Mouse (Mus musculus) cerebellum, adult 2 months (tissue): ENCODE measurements around the gene Rusc2. TPM values are rescaled to one million over a fixed set of nuclear protein-coding genes. Genes with fewer than 3 reads are reported as not detected.

ENCODE experiments used
- DNase-seq, 2 experiments: peaks; one replicate each; pipeline ENCODE4 v3.0.0; 2021
- H3K27ac ChIP-seq: fragments of 200-500 bp; 2 replicates; pipeline ENCODE4 v1.5.1; 2012; ENCODE audit warnings: low read length, control low read depth, inconsistent platforms; ENCODE audit not compliant: insufficient read depth
- H3K27me3 ChIP-seq: fragments of 200-500 bp; 2 replicates; pipeline ENCODE4 v1.6.1; 2012; ENCODE audit warnings: inconsistent platforms, mild to moderate bottlenecking, low read length, moderate library complexity; ENCODE audit not compliant: control insufficient read depth, insufficient read depth
- H3K4me1 ChIP-seq: fragments of 200-500 bp; 2 replicates; pipeline ENCODE4 v1.6.1; 2011; ENCODE audit warnings: low read length; ENCODE audit not compliant: control insufficient read depth, insufficient read depth
- H3K4me3 ChIP-seq: fragments of 200-500 bp; replicated peaks from 2 replicates; pipeline ENCODE3; 2011; ENCODE audit warnings: mild to moderate bottlenecking, low read depth, low read length, control low read depth; ENCODE audit not compliant: insufficient read depth
- CTCF ChIP-seq: fragments of 200-500 bp; IDR thresholded peaks from 2 replicates; pipeline ENCODE4 v1.5.1; 2011; ENCODE audit warnings: low read depth, mild to moderate bottlenecking, control low read depth, low read length, moderate library complexity, borderline replicate concordance; ENCODE audit not compliant: insufficient read depth
- POLR2A ChIP-seq: fragments of 200-500 bp; IDR thresholded peaks from 2 replicates; pipeline ENCODE4 v1.6.1; 2011; ENCODE audit warnings: low read length, control low read depth, borderline replicate concordance; ENCODE audit not compliant: insufficient read depth
- WGBS: fragments of 180-500 bp; shearing (Covaris S2); methylation state at CpG from one replicate; pipeline ENCODE4 v1.1.7; 2018; 5-methylcytosine and 5-hydroxymethylcytosine counted together
- polyA plus RNA-seq: library from polyadenylated mRNA; depleted of rRNA; stranded (reverse); fragments of >200 nt; gene quantifications from 2 replicates; pipeline ENCODE4 v1.2.3, GENCODE M21; 2012

The Rusc2 gene
- polyA plus RNA-seq, 1 experiment = 65.8 TPM

GRCm38 (mm10) chr4:43419801-43420281 is 38.1 kb downstream of the Rusc2 start:
- no peak overlapping the region for H3K4me3 ChIP-seq
- DNase-seq = no peak
- H3K27me3 ChIP-seq = no peaks in the 10 kb centered on the region
- WGBS = 74% methylated on average over 9 of the region's 9 CpGs
- H3K4me1 ChIP-seq = no peaks in the 10 kb centered on the region
- H3K27ac ChIP-seq = no peak overlapping the region
- TF ChIP-seq POLR2A (no peak), CTCF (no peak)

- Histone ChIP-seq H3K27ac (no peak overlapping the region), H3K4me1 (no peaks in the 10 kb centered on the region), H3K4me3 (no peak overlapping the region), H3K27me3 (no peaks in the 10 kb centered on the region)
- TF ChIP-seq POLR2A = no peak
- peak; percentile 79 for TF ChIP-seq CTCF
- DNase-seq = peak; percentile 72 to 78
- 3% methylated on average over 6 of the region's 6 CpGs for WGBS
Observed at GRCm38 (mm10) chr4:43420305-43420704, 38.5 kb downstream of the Rusc2 start.

GRCm38 (mm10) chr4:43421632-43422240 is 40.0 kb downstream of the Rusc2 start:
- no peak for TF ChIP-seq CTCF
- no peak for TF ChIP-seq POLR2A
- H3K4me1 ChIP-seq = no peaks in the 10 kb centered on the region; the same call in 1 of the 2 replicates
- no peak overlapping the region for H3K4me3 ChIP-seq
- H3K27me3 ChIP-seq = no peaks in the 10 kb centered on the region
- no peak overlapping the region for H3K27ac ChIP-seq
- 79% methylated on average over 28 of the region's 28 CpGs for WGBS
- no peak for DNase-seq

- DNase-seq = peak in 1 of 2 experiments; percentile 19
- WGBS = 69% methylated on average over 20 of the region's 20 CpGs
- Histone ChIP-seq H3K4me3 (no peak overlapping the region), H3K27ac (no peak overlapping the region), H3K4me1 (no peaks in the 10 kb centered on the region; the same call in 1 of the 2 replicates), H3K27me3 (no peaks in the 10 kb centered on the region)
- TF ChIP-seq CTCF (no peak), POLR2A (no peak)
Observed at GRCm38 (mm10) chr4:43423267-43423934, 41.6 kb downstream of the Rusc2 start.

DNA sequence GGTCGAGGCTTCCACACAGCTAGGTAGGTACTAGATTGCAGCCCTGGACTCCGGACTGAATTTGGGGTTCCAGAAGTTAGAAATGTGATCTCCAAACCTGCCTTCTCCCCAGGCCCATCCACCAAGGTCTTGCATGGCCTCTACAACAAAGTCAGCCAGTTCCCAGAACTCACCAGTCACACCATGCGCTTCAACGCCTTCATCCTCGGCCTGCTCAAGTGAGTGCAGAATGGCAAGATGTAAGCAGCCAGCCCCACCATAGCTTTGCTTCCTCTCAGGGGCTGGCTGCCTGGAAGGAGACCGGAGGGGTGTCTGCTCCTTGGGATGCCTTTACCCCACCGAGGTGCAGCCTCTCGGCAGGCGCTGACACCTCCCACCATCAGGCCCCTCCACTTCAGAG is 42.3 kb downstream of the Rusc2 start:
- peak in 1 of 2 experiments; percentile 18 for DNase-seq
- 83% methylated on average over 9 of the region's 9 CpGs for WGBS
- TF ChIP-seq CTCF (no peak), POLR2A (no peak)
- H3K4me1 ChIP-seq = no peaks in the 10 kb centered on the region; the same call in 1 of the 2 replicates
- no peak overlapping the region for H3K4me3 ChIP-seq
- no peak overlapping the region for H3K27ac ChIP-seq
- H3K27me3 ChIP-seq = no peaks in the 10 kb centered on the region

GRCm38 (mm10) chr4:43425197-43425596 is 43.4 kb downstream of the Rusc2 start:
- no peaks in the 10 kb centered on the region for H3K27me3 ChIP-seq
- 56% methylated on average over 14 of the region's 14 CpGs for WGBS
- no peak for TF ChIP-seq CTCF
- no peak for TF ChIP-seq POLR2A
- H3K4me1 ChIP-seq = no peaks in the 10 kb centered on the region; the same call in 1 of the 2 replicates
- no peak overlapping the region for H3K27ac ChIP-seq
- no peak overlapping the region for H3K4me3 ChIP-seq
- no peak for DNase-seq

GRCm38 (mm10) chr4:43425648-43426380 is 44.0 kb downstream of the Rusc2 start:
- no peaks in the 10 kb centered on the region for H3K27me3 ChIP-seq
- no peak overlapping the region for H3K4me3 ChIP-seq
- DNase-seq = peak in 1 of 2 experiments; percentile 20
- H3K4me1 ChIP-seq = no peaks in the 10 kb centered on the region; the same call in 1 of the 2 replicates
- TF ChIP-seq POLR2A (no peak), CTCF (no peak)
- no peak overlapping the region for H3K27ac ChIP-seq
- 46% methylated on average over 31 of the region's 31 CpGs for WGBS

GRCm38 (mm10) chr4:43426487-43426886 is 44.7 kb downstream of the Rusc2 start:
- Histone ChIP-seq H3K27me3 (no peaks in the 10 kb centered on the region), H3K4me1 (no peaks in the 10 kb centered on the region; the same call in 1 of the 2 replicates), H3K27ac (no peak overlapping the region), H3K4me3 (no peak overlapping the region)
- TF ChIP-seq CTCF (no peak), POLR2A (no peak)
- 60% methylated on average over 10 of the region's 10 CpGs for whole genome bisulfite sequencing
- DNase-seq = no peak
